In the genomic region with DNA sequence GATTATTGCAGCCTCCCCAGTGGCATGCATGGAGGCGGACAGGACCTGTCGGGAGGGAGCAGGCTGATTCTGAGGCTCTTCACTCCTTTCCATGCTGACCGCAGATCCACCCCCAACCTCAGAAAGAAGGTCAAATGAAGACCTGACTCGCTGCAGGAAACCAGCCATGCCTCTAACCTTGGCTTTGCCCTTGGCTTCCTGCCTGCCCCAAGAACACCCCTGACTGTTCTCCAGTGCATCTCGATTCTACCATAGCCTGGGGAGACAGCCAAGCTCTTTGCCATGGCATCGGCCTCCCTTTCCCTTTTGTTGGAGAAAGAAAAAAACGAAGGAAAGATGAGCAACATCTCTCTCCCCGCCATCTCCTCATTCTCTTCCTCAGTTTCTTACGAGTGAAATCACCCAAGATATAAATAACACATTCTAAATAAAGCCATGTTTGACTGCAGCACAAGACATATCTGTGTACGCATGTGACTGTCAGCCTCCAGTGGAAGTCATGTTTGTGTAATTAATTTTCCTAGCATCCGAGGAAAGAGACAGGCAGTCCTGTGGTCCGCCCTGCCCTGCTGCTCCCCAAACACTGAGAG, we compare ENCODE assay signal across 9 mouse cellular contexts.
DNase-seq lines count a peak whose midpoint lies in the region; ATAC-seq lines count a peak whose summit lies in the region.
"Had no signal": no experiment of that assay in that cellular context is flagged by ENCODE, and none has a peak within 500 bp of the region (broad histone marks: within the 10 kb centered on the region; RNA-seq: fewer than 3 reads in every experiment).

No protein-coding gene starts in this region.

- no peak for DNase-seq in hindbrain, embryonic 10.5 days (ENCODE audit: low spot score)
- DNase-seq in adrenal gland, postnatal 25 days: peak; percentile 71
- no peak for DNase-seq in lung, postnatal 36 days
- no peak for DNase-seq in lung, adult 18-20 months
- DNase-seq in adipocyte (ENCODE audit: low spot score): no peak

- no peaks in the 10 kb centered on the region for H3K9me3 ChIP-seq in hindbrain, embryonic 12.5 days (replicated peaks)
- H3K9me3 ChIP-seq in hindbrain, embryonic 10.5 days: no peaks in the 10 kb centered on the region
- no peaks in the 10 kb centered on the region for H3K9me3 ChIP-seq in heart, embryonic 11.5 days (replicated peaks; ENCODE audit: control insufficient read depth, low read length)
- no peaks in the 10 kb centered on the region for H3K9me3 ChIP-seq in limb, embryonic 15.5 days
- H3K9me3 ChIP-seq: intestine, embryonic 15.5 days had no signal

- WGBS in hindbrain, embryonic 12.5 days: 53% methylated on average over 12 of the region's 12 CpGs
- WGBS in hindbrain, embryonic 10.5 days: 61% methylated on average over 12 of the region's 12 CpGs
- WGBS in heart, embryonic 11.5 days (ENCODE audit: insufficient replicate concordance): 47% methylated on average over 12 of the region's 12 CpGs
- WGBS in limb, embryonic 15.5 days: 39% methylated on average over 12 of the region's 12 CpGs

- H3K9ac ChIP-seq in hindbrain, embryonic 12.5 days: 0 out of 2 replicates have a peak overlapping the region, but pooled peaks have one; percentile 23
- H3K9ac ChIP-seq in heart, embryonic 11.5 days (ENCODE audit: low read depth, low read length): 0 out of 2 replicates have a peak overlapping the region, but pooled peaks have one; percentile 16
- H3K9ac ChIP-seq in limb, embryonic 15.5 days: no peak overlapping the region
- H3K9ac ChIP-seq: intestine, embryonic 15.5 days had no signal

- H3K4me1 ChIP-seq in hindbrain, embryonic 12.5 days: peaks cover 19% of the 10 kb centered on the region
- H3K4me1 ChIP-seq in hindbrain, embryonic 10.5 days (replicated peaks): peaks cover 26% of the 10 kb centered on the region
- H3K4me1 ChIP-seq in heart, embryonic 11.5 days (ENCODE audit: control insufficient read depth, insufficient read depth, low read length): peaks cover 26% of the 10 kb centered on the region
- peaks cover 8% of the 10 kb centered on the region for H3K4me1 ChIP-seq in limb, embryonic 15.5 days
- H3K4me1 ChIP-seq: intestine, embryonic 15.5 days had no signal

- H3K27me3 ChIP-seq in hindbrain, embryonic 12.5 days: no peaks in the 10 kb centered on the region
- H3K27me3 ChIP-seq in hindbrain, embryonic 10.5 days (ENCODE audit: insufficient read depth, poor library complexity, severe bottlenecking): no peaks in the 10 kb centered on the region
- no peaks in the 10 kb centered on the region for H3K27me3 ChIP-seq in heart, embryonic 11.5 days (ENCODE audit: control insufficient read depth, insufficient read depth, low read length)
- H3K27me3 ChIP-seq in limb, embryonic 15.5 days: no peaks in the 10 kb centered on the region
- H3K27me3 ChIP-seq: intestine, embryonic 15.5 days had no signal

- no peak overlapping the region; the same call in 1 of the 2 replicates for H3K27ac ChIP-seq in hindbrain, embryonic 12.5 days
- no peak overlapping the region for H3K27ac ChIP-seq in hindbrain, embryonic 10.5 days
- 0 out of 2 replicates have a peak overlapping the region, but pooled peaks have one; percentile 2 for H3K27ac ChIP-seq in heart, embryonic 11.5 days (ENCODE audit: low read depth, low read length)
- no peak overlapping the region for H3K27ac ChIP-seq in limb, embryonic 15.5 days
- H3K27ac ChIP-seq: intestine, embryonic 15.5 days had no signal

- no peak overlapping the region for H3K4me3 ChIP-seq in hindbrain, embryonic 12.5 days
- H3K4me3 ChIP-seq in hindbrain, embryonic 10.5 days: no peak overlapping the region
- no peak overlapping the region for H3K4me3 ChIP-seq in heart, embryonic 11.5 days (ENCODE audit: low read depth, low read length)
- H3K4me3 ChIP-seq in limb, embryonic 15.5 days: no peak overlapping the region
- H3K4me3 ChIP-seq: intestine, embryonic 15.5 days had no signal

- ATAC-seq in hindbrain, embryonic 12.5 days (ENCODE audit: low FRiP score): no peak
- ATAC-seq in heart, embryonic 11.5 days (replicated peaks; ENCODE audit: insufficient number of reproducible peaks, low FRiP score, low TSS enrichment): no peak
- ATAC-seq in limb, embryonic 15.5 days (ENCODE audit: insufficient number of reproducible peaks, low FRiP score, low TSS enrichment, low read depth): no peak
- ATAC-seq: intestine, embryonic 15.5 days had no signal

- H3K36me3 ChIP-seq in hindbrain, embryonic 12.5 days: no peaks in the 10 kb centered on the region
- no peaks in the 10 kb centered on the region for H3K36me3 ChIP-seq in hindbrain, embryonic 10.5 days
- no peaks in the 10 kb centered on the region for H3K36me3 ChIP-seq in heart, embryonic 11.5 days (ENCODE audit: control insufficient read depth, insufficient read depth, low read length)
- H3K36me3 ChIP-seq in limb, embryonic 15.5 days: no peaks in the 10 kb centered on the region
- H3K36me3 ChIP-seq: intestine, embryonic 15.5 days had no signal

- peak overlapping the region; percentile 31; the same call in 1 of the 2 replicates for H3K4me2 ChIP-seq in hindbrain, embryonic 12.5 days (replicated peaks)
- peak overlapping the region; percentile 16; the same call in 1 of the 2 replicates for H3K4me2 ChIP-seq in heart, embryonic 11.5 days
- H3K4me2 ChIP-seq in limb, embryonic 15.5 days: peak overlapping the region; percentile 15; the same call in 1 of the 2 replicates
- H3K4me2 ChIP-seq: intestine, embryonic 15.5 days had no signal
